Mouse (Mus musculus) small intestine, adult 2 months (tissue): ENCODE measurements around the gene Srgap3.

Experiments used
- CTCF ChIP-seq: fragments of 200-500 bp; IDR thresholded peaks from 2 replicates; pipeline ENCODE4 v1.5.1; 2012; ENCODE audit warnings: low read depth, mild to moderate bottlenecking, control low read depth, inconsistent platforms, low read length, moderate library complexity, mixed read lengths; ENCODE audit not compliant: insufficient replicate concordance, insufficient read length; ENCODE audit errors: extremely low read depth
- POLR2A ChIP-seq: fragments of 200-500 bp; IDR thresholded peaks from 2 replicates; pipeline ENCODE4 v1.6.1; 2012; ENCODE audit warnings: low read depth, mild to moderate bottlenecking, control low read depth, inconsistent platforms, low read length, moderate library complexity

- TF ChIP-seq CTCF (no peak), POLR2A (no peak)
Observed at GRCm38 (mm10) chr6:112924606-112925141, 22.4 kb downstream of the Srgap3 start.
